ENCODE assay signal across 26 mouse cellular contexts in the genomic region with DNA sequence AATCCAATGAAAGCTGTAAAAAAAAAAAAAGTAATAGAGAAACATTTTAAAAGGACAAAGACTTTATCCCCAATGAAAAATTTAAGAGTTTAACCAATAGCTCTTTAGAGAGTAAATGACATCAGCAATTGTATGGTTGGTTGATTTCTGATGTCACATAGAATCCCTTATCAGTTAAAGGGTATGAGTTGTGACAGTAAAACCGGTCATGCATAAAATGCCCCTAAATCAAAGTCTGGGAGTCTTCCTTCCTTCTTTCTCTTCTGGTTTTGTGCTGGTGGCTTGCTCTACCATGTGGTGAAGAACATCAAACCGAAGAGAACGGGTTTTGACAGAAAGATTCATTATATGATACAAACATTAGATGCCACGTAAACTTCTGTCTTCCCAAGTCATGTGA.
A peak's percentile ranks its signal among the peaks of the same experiment; 100 is the strongest.
DNase-seq lines count a peak whose midpoint lies in the region; ATAC-seq and TF ChIP-seq lines count a peak whose summit lies in the region.
"Had no signal": no experiment of that assay in that cellular context is flagged by ENCODE, and none has a peak within 500 bp of the region (broad histone marks: within the 10 kb centered on the region; RNA-seq: fewer than 3 reads in every experiment).

No protein-coding gene starts in this region.

- no peak for TF ChIP-seq CTCF in layer of hippocampus, adult 2 months (conservative IDR thresholded peaks at IDR 0.05)

- WGBS in midbrain, embryonic 11.5 days: 79% methylated on average over 4 of the region's 4 CpGs
- 76% methylated on average over 4 of the region's 4 CpGs for WGBS in midbrain, embryonic 10.5 days

- no peaks in the 10 kb centered on the region for H3K36me3 ChIP-seq in midbrain, embryonic 11.5 days (ENCODE audit: control insufficient read depth, insufficient read depth, low read length)
- no peaks in the 10 kb centered on the region for H3K36me3 ChIP-seq in midbrain, embryonic 10.5 days
- H3K36me3 ChIP-seq: embryonic facial prominence, embryonic 13.5 days; forebrain, embryonic 10.5 days; G1E; hindbrain, embryonic 10.5 days had no signal

- no peak overlapping the region for H3K4me2 ChIP-seq in midbrain, embryonic 11.5 days
- H3K4me2 ChIP-seq: embryonic facial prominence, embryonic 13.5 days; forebrain, embryonic 13.5 days; heart, embryonic 11.5 days; hindbrain, embryonic 14.5 days had no signal

- no peaks in the 10 kb centered on the region for H3K4me1 ChIP-seq in midbrain, embryonic 11.5 days (ENCODE audit: control insufficient read depth, insufficient read depth, low read length)
- peaks cover 15% of the 10 kb centered on the region; the same call in 1 of the 2 replicates for H3K4me1 ChIP-seq in midbrain, embryonic 10.5 days
- H3K4me1 ChIP-seq: embryonic facial prominence, embryonic 13.5 days; forebrain, embryonic 13.5 days had no signal

- no peak for ATAC-seq in midbrain, embryonic 11.5 days (ENCODE audit: low FRiP score)
- ATAC-seq: forebrain, embryonic 13.5 days; forebrain, embryonic 16.5 days; hindbrain, postnatal 0 days; inflammation-experienced regulatory T-cells, adult 6 months; intestine, embryonic 16.5 days had no signal

- peak; percentile 81 for DNase-seq in midbrain, embryonic 11.5 days (ENCODE audit: low spot score, missing footprints)
- DNase-seq in midbrain, embryonic 10.5 days (ENCODE audit: low spot score): no peak
- DNase-seq in Muller cell, postnatal 12 days (ENCODE audit: inconsistent ontology term): peak; percentile 32
- peak; percentile 90 for DNase-seq in retina, postnatal 1 day
- DNase-seq in gastrocnemius, adult 18-20 months (ENCODE audit: low spot score): no peak
- DNase-seq in layer of hippocampus, adult 2 months (ENCODE audit: low spot score in 2 of 2): no peak
- DNase-seq: adrenal gland, adult 2 months; adrenal gland, postnatal 14 days; cerebellum, adult 11-12 months; cerebellum, adult 8-10 months; cerebellum, postnatal 36 days; gastrocnemius, adult 2 months; gastrocnemius, postnatal 14 days; heart, adult 11 months; heart, postnatal 36 days had no signal

- no peak overlapping the region for H3K4me3 ChIP-seq in midbrain, embryonic 11.5 days (ENCODE audit: low read depth, low read length)
- H3K4me3 ChIP-seq in midbrain, embryonic 10.5 days: no peak overlapping the region
- H3K4me3 ChIP-seq in layer of hippocampus, adult 2 months: no peak overlapping the region
- H3K4me3 ChIP-seq: embryonic facial prominence, embryonic 13.5 days; forebrain, embryonic 10.5 days; forebrain, embryonic 13.5 days; gastrocnemius, adult 2 months; hindbrain, embryonic 10.5 days had no signal

- no peaks in the 10 kb centered on the region for H3K9me3 ChIP-seq in midbrain, embryonic 11.5 days (ENCODE audit: control insufficient read depth, low read length)
- H3K9me3 ChIP-seq in midbrain, embryonic 10.5 days (replicated peaks): no peaks in the 10 kb centered on the region
- H3K9me3 ChIP-seq: embryonic facial prominence, embryonic 13.5 days; forebrain, embryonic 10.5 days; forebrain, embryonic 13.5 days; G1E; hindbrain, embryonic 10.5 days had no signal

- H3K9ac ChIP-seq in midbrain, embryonic 11.5 days (ENCODE audit: low read length): no peak overlapping the region
- H3K9ac ChIP-seq: embryonic facial prominence, embryonic 13.5 days; forebrain, embryonic 13.5 days; hindbrain, embryonic 14.5 days had no signal

- no peak overlapping the region for H3K27ac ChIP-seq in midbrain, embryonic 11.5 days (ENCODE audit: low read depth, low read length)
- no peak overlapping the region for H3K27ac ChIP-seq in midbrain, embryonic 10.5 days (replicated peaks)
- no peak overlapping the region for H3K27ac ChIP-seq in layer of hippocampus, adult 2 months
- H3K27ac ChIP-seq: embryonic facial prominence, embryonic 13.5 days; forebrain, embryonic 10.5 days; forebrain, embryonic 13.5 days; gastrocnemius, adult 2 months; hindbrain, embryonic 10.5 days; hindbrain, embryonic 14.5 days; hindbrain, postnatal 0 days had no signal

- H3K27me3 ChIP-seq in midbrain, embryonic 11.5 days (ENCODE audit: control insufficient read depth, insufficient read depth, low read length): no peaks in the 10 kb centered on the region
- H3K27me3 ChIP-seq in midbrain, embryonic 10.5 days (ENCODE audit: low read depth, poor library complexity, severe bottlenecking): no peaks in the 10 kb centered on the region
- H3K27me3 ChIP-seq: embryonic facial prominence, embryonic 13.5 days; forebrain, embryonic 13.5 days had no signal

Comparison
In these comparisons a context has a peak if more than half of its experiments do, and no peak if none do; other contexts are left out.
1. DNase-seq: peak in midbrain, embryonic 11.5 days (single experiment), Muller cell, postnatal 12 days (single experiment) and retina, postnatal 1 day (single experiment); none in midbrain, embryonic 10.5 days (single experiment), gastrocnemius, adult 18-20 months (single experiment) and layer of hippocampus, adult 2 months (0 of 2).